Mouse (Mus musculus): ENCODE measurements at regions not wholly inside any gene's neighbourhood (a gene's known extent, or its start where the extent isn't known, plus 50 kb on each side); places are given as distances from the start of the nearest gene placed in this dataset.

- no peaks in the 10 kb centered on the region for H3K9me3 ChIP-seq (replicated peaks; ENCODE audit: low read length)
- no peak overlapping the region for H3K4me2 ChIP-seq (ENCODE audit: insufficient read depth, low read depth, poor library complexity, severe bottlenecking)
- H3K27me3 ChIP-seq (replicated peaks): no peaks in the 10 kb centered on the region
- H3K9ac ChIP-seq (ENCODE audit: insufficient read depth, low read depth): no peak overlapping the region
- H3K4me3 ChIP-seq (replicated peaks in 1 of 3; ENCODE audit: low read depth in 2 of 3, low read length in 2 of 3, poor library complexity in 1 of 3): no peak overlapping the region
- H3K79me2 ChIP-seq (replicated peaks; ENCODE audit: control insufficient read depth, extremely low read depth, insufficient read depth, poor library complexity, severe bottlenecking): no peaks in the 10 kb centered on the region
- in situ Hi-C loops (cut with MboI; ENCODE audit: low pct_ligation_motif_present, low pct_unique_long_range_greater_than_20kb, low sequenced_read_pairs): loop anchor here (25.0 kb wide), 1 partner anchor 1378 kb away; no protein-coding TSS in a partner anchor
- dilution Hi-C loops (cut with MboI; ENCODE audit: extremely low pct_ligation_motif_present, extremely low pct_unique_long_range_greater_than_20kb, low sequenced_read_pairs): no loop called here
- no peaks in the 10 kb centered on the region for H3K36me3 ChIP-seq (replicated peaks in 1 of 2; ENCODE audit: control insufficient read depth in 1 of 2, insufficient read depth in 1 of 2, low read length in 1 of 2)
- TF ChIP-seq BHLHE40 (IDR thresholded peaks at IDR 0.05; ENCODE audit: low read depth, low read length) (no peak), CTCF (conservative IDR thresholded peaks at IDR 0.05 in 1 of 2, IDR thresholded peaks at IDR 0.05 in 1 of 2; ENCODE audit: low read depth in 2 of 2, low read length in 2 of 2) (peak in 1 of 2 experiments; percentile 32; a peak in 2 of 4 replicates)
- H3K4me1 ChIP-seq (ENCODE audit: control insufficient read depth in 1 of 2, insufficient read depth in 2 of 2): no peaks in the 10 kb centered on the region
- DNase-seq (ENCODE audit: extremely low read depth): no peak
- no peak overlapping the region for H3K27ac ChIP-seq (ENCODE audit: insufficient read depth, low read depth)
Measured at GRCm38 (mm10) chr10:91284259-91284658, 103.1 kb upstream of the Tmpo start.

GRCm38 (mm10) chr10:91270955-91271741 lies 90.0 kb upstream of the Tmpo start:
- dilution Hi-C loops (cut with MboI; ENCODE audit: extremely low pct_ligation_motif_present, extremely low pct_unique_long_range_greater_than_20kb, low sequenced_read_pairs) (no loop called here), in situ Hi-C loops (cut with MboI; ENCODE audit: low pct_ligation_motif_present, low pct_unique_long_range_greater_than_20kb, low sequenced_read_pairs) (loop anchor here (25.0 kb wide), 1 partner anchor 1741 kb away; no protein-coding TSS in a partner anchor)
- peak overlapping the region; percentile 53 for H3K9ac ChIP-seq (ENCODE audit: insufficient read depth, low read depth)
- H3K4me3 ChIP-seq (replicated peaks in 1 of 3; ENCODE audit: low read depth in 2 of 3, low read length in 2 of 3, poor library complexity in 1 of 3): peak overlapping the region in 2 of 3 experiments; percentile 12 to 36
- no peaks in the 10 kb centered on the region for H3K27me3 ChIP-seq (replicated peaks)
- H3K79me2 ChIP-seq (replicated peaks; ENCODE audit: control insufficient read depth, extremely low read depth, insufficient read depth, poor library complexity, severe bottlenecking): no peaks in the 10 kb centered on the region
- peaks cover 6 to 11% of the 10 kb centered on the region in 2 experiments for H3K4me1 ChIP-seq (ENCODE audit: control insufficient read depth in 1 of 2, insufficient read depth in 2 of 2)
- no peaks in the 10 kb centered on the region for H3K9me3 ChIP-seq (replicated peaks; ENCODE audit: low read length)
- H3K36me3 ChIP-seq (replicated peaks in 1 of 2; ENCODE audit: control insufficient read depth in 1 of 2, insufficient read depth in 1 of 2, low read length in 1 of 2): no peaks in the 10 kb centered on the region
- H3K27ac ChIP-seq (ENCODE audit: insufficient read depth, low read depth): no peak overlapping the region
- H3K4me2 ChIP-seq (ENCODE audit: insufficient read depth, low read depth, poor library complexity, severe bottlenecking): peak overlapping the region; percentile 92
- peak; percentile 91 for DNase-seq (ENCODE audit: extremely low read depth)
- no peak; the same call in 1 of the 2 replicates for TF ChIP-seq MEF2A (IDR thresholded peaks at IDR 0.05; ENCODE audit: borderline replicate concordance, low read depth, low read length)
- peak; percentile 12; the same call in 1 of the 2 replicates for TF ChIP-seq MAX (IDR thresholded peaks at IDR 0.05; ENCODE audit: low read length)
- no peak for TF ChIP-seq E2F4 (IDR thresholded peaks at IDR 0.05; ENCODE audit: insufficient replicate concordance, low read depth, low read length)
- TF ChIP-seq RAD21 (IDR thresholded peaks at IDR 0.05; ENCODE audit: low read depth, low read length): peak; percentile 89
- no peak for TF ChIP-seq ZNF384 (IDR thresholded peaks at IDR 0.05; ENCODE audit: low read depth, low read length)
- TF ChIP-seq NELFE (IDR thresholded peaks at IDR 0.05; ENCODE audit: low read depth, low read length): peak; percentile 60; the same call in 1 of the 2 replicates
- no peak for TF ChIP-seq MYC (IDR thresholded peaks at IDR 0.05; ENCODE audit: low read depth, low read length)
- TF ChIP-seq SMC3 (IDR thresholded peaks at IDR 0.05; ENCODE audit: low read depth, low read length): peak; percentile 61
- 0 out of 2 replicates have a peak, but pooled peaks have one; percentile 20 for TF ChIP-seq IRF4 (IDR thresholded peaks at IDR 0.05; ENCODE audit: low read depth, low read length)
- no peak for TF ChIP-seq GABPA (IDR thresholded peaks at IDR 0.05; ENCODE audit: insufficient replicate concordance, low read depth, low read length)
- no peak for TF ChIP-seq POLR2AphosphoS2 (IDR thresholded peaks at IDR 0.05; ENCODE audit: low read depth, low read length)
- TF ChIP-seq ZKSCAN1 (IDR thresholded peaks at IDR 0.05; ENCODE audit: borderline replicate concordance, low read depth, low read length): no peak
- no peak for TF ChIP-seq HCFC1 (IDR thresholded peaks at IDR 0.05; ENCODE audit: low read depth, low read length)
- no peak for TF ChIP-seq MAZ (IDR thresholded peaks at IDR 0.05; ENCODE audit: low read depth, low read length)
- no peak for TF ChIP-seq JUND (conservative IDR thresholded peaks at IDR 0.05; ENCODE audit: low read depth, low read length)
- TF ChIP-seq SIN3A (IDR thresholded peaks at IDR 0.05; ENCODE audit: low read length): peak; percentile 27; the same call in 1 of the 2 replicates
- TF ChIP-seq NRF1 (IDR thresholded peaks at IDR 0.05; ENCODE audit: low read depth, low read length): no peak
- no peak for TF ChIP-seq RCOR1 (conservative IDR thresholded peaks at IDR 0.05; ENCODE audit: low read depth, low read length)
- TF ChIP-seq POLR2A (IDR thresholded peaks at IDR 0.05; ENCODE audit: low read depth, low read length): no peak
- TF ChIP-seq UBTF (IDR thresholded peaks at IDR 0.05; ENCODE audit: low read depth, low read length): no peak
- no peak for TF ChIP-seq KAT2A (IDR thresholded peaks at IDR 0.05; ENCODE audit: insufficient replicate concordance, low read length)
- no peak for TF ChIP-seq MAFK (IDR thresholded peaks at IDR 0.05; ENCODE audit: insufficient replicate concordance, low read length)
- TF ChIP-seq ETS1 (conservative IDR thresholded peaks at IDR 0.05; ENCODE audit: low read depth, low read length): no peak
- TF ChIP-seq ZC3H11A (IDR thresholded peaks at IDR 0.05; ENCODE audit: low read depth, low read length): no peak
- TF ChIP-seq CTCF (conservative IDR thresholded peaks at IDR 0.05 in 1 of 2, IDR thresholded peaks at IDR 0.05 in 1 of 2; ENCODE audit: low read depth in 2 of 2, low read length in 2 of 2): peak; percentile 83 to 99
- TF ChIP-seq PAX5 (IDR thresholded peaks at IDR 0.05; ENCODE audit: low read length): no peak
- no peak for TF ChIP-seq JUN (IDR thresholded peaks at IDR 0.05; ENCODE audit: insufficient read depth, low read depth, low read length)
- no peak for TF ChIP-seq USF1 (IDR thresholded peaks at IDR 0.05; ENCODE audit: low read depth, low read length)
- no peak for TF ChIP-seq EP300 (IDR thresholded peaks at IDR 0.05; ENCODE audit: low read length)
- no peak for TF ChIP-seq TCF12 (IDR thresholded peaks at IDR 0.05; ENCODE audit: low read depth, low read length)
